Mouse (Mus musculus) A20 (cell line): ENCODE measurements at regions not wholly inside any gene's neighbourhood (a gene's known extent, or its start where the extent isn't known, plus 50 kb on each side); places are given as distances from the start of the nearest gene placed in this dataset.

ENCODE experiments used
- DNase-seq: peaks from one replicate; pipeline ENCODE4 v3.0.0-alpha.2; 2011; ENCODE audit warnings: low read depth, low spot score

DNA sequence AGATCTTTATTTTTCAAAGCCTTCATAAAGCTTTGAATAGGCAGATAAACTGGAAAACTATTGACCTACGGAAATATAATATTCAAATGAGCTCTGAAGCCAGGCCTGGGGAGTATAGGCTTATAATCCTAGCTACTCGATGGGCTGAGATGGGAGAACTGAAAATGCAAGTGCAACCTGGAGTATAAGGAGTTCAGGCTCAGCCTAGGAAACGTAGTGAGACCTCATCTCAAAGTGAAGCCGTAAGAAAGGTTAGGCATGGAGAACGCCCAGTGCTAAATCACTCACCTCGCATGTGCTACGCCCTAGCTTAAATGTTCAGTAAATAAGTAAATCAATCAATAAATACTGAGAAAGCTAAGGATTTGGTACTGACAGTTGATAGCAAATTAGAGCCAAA lies 432.5 kb upstream of the Ubash3b start:
- no peak for DNase-seq

DNA sequence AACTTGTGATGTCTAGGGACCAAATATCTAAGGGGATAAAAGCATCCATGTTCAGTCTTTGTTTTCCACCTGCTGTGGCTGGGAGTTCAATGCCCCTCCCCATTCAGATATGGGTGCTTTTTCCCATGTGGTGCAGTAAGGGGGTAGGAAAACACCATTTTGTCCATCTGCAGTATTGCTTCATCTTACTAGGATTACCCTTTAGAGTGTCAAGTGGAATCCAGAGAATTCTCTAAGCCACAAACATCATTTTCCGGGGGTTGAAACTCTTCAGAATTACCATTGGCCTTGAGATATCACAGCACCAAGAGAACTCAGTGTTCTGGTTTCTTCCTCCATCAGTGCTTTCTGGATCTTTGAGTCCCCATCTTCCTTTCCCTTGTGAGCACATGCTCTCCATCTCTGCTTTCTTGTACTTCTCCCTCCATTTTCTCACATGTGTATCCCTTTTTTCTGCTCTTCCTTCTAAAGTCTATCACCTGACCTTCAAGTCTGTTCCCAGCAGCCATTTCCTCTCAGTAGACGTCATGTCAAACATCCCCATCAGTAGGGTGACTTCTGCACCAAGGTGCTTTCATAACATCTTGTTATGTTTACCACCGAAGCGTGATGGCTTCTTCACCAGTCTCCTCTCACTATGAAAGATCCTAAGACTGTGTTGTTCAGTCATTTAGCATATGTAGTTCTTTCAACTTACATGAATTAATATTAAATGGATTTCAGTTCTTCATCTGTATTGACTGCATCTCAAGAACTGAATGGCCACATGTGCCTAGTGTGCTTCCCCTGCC lies 431.6 kb upstream of the Ubash3b start:
- DNase-seq, result no peak

DNA sequence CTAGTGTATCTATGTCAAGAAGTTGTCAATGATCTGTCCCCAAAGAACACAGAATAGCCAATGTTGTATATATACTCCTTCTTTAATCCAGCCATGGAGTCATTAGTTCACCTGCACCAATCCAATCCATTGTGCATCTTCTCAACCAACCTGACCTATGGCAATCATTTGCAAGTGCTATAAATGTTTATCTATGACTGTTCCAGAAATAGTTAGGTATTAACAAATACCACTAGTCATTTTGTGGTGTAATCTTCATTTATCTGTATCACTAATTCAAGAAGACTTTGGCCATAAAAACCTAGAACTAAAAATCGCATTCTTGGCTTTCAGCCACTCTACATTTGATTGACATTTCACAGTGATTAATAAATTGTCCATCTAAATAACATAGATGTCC lies 430.6 kb upstream of the Ubash3b start:
- DNase-seq, result no peak

DNA sequence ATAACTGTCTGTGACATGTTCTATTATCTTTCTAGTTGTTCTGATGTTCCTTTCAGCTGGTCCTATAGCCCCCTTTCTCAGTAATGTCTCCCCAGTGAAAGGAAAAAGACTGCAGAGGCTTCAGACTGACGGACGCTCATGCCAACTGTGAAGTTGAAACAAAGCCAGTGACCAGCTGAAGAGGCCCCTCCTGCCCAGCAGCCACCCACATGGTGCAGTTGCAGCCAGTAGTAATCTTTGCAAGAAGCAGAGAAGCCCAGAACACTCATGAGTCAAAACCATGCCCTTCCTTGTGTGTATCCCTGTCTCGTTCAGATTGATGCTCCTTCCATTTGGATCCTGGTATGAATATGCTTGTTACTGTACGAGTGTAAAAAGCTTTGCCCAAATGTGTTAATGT lies 428.7 kb upstream of the Ubash3b start:
- DNase-seq, result no peak

DNA sequence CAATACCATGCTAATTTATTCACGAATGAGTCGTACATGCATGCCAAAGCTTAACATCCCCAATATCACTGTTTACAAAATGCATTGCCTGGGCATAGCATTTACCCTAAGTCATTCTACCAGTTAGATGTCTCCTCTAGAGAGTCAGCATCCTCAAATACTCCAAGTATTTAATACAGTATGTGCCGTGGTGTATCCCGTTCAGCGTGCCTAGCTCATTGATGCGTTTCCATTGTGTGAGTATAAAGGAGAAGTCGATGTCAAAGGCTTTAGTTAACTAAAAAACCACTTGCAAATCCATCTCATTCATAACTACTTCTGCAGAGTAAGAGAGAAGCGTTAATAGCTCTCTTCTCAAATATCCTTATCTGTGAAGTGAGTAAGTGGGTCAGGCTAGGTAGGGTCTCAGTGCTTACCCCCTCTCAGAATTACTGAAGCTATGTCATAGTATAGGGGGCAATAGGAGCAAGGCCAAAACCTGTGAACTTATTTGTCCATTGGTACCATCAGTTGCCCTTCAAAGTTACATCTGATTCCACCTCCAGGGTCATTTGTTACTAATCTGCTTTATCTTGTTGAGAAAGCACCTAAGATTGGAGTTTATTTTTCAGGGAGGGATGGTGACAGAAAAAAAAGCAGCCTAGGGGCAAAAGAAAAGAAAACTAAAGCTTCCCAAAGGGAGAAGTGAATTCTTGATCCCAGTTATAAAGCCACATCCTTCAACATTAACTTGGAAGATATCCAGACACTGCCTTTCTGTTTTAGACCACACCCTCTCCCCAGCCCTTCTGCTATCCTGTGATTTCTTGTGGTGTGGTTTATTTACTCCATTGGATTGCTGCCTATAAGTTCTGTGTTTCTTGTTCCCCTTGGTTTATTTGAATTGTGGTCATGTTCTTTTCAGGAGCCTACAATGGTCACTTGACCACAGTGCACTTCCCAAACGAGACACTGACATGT lies 427.2 kb upstream of the Ubash3b start:
- no peak for DNase-seq

DNA sequence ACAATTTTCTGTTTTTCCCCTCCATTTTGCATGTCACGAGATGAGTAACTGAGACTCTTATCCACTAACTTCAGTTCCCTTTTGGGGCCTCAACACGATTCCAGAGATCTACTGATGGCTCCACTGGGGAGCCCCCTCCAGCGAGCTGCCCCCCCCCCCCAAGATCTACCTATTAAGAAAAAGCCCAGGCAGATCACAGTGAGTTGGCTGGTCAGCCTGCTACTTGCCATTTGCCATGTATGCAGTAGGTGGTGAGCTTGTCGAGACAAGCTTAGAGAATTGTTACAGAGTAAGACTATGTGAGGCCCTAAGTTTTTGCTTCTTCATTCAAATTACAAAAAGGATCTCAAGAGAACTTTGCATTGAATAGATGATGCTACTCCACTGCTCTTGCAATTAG lies 426.3 kb upstream of the Ubash3b start:
- no peak for DNase-seq

DNA sequence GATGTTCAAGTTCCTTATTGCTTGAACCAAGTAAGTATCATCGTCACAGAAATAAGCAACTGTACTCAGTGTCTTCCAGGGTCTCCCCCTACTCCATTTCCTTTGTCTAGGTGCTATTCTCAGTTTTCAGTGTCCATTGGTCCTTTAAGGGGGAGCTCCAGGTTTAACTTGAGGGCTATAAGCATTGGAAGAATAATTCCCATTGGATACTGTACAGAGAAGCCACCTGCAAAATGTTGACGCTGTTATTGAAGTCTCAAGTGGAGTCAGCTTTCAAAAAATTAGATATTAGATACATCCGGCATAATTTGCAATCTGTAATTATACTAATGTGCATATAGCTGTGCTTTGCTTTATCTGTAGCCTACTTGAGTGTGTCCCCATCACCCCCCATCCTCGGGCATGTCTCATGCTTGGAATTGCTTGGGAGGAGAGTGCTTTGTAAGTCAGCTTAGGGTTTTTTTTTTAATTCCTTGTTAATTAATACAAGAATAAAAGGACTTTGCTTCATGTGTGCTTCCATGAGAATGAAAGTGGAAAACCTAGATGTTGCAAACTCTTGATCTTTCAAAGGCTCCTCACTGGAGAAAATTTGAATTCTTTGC lies 425.6 kb upstream of the Ubash3b start:
- no peak for DNase-seq

DNA sequence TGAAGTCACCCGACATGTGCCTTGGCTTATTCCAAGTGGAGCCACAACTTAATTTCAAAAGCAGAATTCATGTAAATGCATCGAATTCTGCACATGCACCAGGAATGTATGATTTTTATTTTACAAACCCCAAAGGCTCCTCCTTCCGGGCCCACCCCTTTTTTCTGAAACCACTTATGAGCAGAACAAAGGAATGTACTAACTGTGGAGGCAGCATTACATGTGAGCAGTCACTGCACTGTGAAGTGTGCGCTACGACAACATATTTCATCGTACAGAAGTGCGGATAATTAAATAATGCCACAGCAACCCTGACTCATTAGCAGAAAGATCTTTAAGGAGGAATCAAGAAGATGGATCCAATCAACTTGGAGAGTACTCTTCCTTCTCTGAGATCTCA lies 424.8 kb upstream of the Ubash3b start:
- DNase-seq, result no peak

DNA sequence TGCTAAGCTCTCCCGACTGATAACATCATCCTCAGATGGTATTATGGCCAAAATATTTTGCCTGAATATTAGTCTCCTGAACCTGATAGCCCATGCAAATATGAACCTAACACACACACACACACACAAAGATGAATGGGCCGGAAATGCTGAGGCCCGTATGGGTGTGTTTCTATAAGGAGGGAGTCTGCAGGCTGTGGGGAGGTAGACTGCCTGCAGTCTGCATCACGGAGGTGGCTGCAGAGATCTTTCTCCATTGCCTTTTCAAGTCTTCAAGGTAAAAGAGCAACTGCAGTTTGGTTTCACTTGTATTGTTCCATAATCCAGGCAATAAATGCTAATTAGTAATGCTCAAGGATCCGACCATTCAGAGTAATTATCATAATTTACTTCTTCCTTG lies 424.3 kb upstream of the Ubash3b start:
- no peak for DNase-seq

DNA sequence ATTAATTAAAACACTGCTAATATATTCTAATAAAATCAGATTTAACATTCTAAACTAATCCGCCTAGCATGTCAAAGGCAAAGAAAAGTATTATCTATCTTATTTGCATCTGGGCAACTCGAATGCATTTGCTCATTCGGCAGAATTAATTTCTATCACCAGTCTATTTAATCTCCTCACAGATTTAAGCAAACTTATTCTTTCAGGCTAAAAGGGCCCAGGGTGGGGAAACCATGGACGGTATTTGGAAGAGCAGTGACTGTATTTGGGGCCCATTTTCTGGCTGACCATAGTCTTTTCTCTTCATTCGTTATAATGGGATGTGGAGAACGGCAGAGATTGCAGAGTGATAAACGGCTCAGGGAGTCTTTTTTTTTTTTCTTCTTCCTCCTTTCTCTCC lies 423.5 kb upstream of the Ubash3b start:
- no peak for DNase-seq

DNA sequence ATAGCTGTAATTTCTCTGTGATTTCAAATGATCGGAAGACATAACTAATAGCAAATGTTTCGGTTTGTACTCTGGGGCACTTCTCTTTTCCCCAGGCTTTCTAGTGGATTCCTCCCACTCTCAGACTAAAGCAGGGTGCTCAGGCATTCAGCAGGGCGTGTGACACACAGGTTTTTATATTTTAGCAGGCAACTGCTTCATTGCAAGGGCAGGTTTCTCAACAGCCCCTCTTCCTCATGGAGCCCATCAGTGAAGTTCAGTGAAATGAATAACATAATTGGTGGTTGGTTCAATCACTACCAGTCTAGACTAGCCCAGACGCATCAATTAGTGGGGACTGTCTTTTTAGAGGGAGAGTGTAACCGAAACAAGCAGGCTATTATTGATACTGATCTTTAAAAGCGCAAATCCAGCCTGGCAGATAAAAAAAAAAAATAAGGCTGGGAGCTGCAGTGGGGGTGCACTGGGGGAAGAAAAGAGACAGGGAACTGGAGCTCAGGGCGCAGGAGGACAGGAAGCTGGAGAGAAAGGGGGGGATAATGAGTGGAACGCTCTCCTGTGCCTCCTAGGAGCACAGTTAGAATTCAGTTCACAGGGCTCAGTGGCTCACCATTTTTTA lies 422.3 kb upstream of the Ubash3b start:
- peak; percentile 1 for DNase-seq

DNA sequence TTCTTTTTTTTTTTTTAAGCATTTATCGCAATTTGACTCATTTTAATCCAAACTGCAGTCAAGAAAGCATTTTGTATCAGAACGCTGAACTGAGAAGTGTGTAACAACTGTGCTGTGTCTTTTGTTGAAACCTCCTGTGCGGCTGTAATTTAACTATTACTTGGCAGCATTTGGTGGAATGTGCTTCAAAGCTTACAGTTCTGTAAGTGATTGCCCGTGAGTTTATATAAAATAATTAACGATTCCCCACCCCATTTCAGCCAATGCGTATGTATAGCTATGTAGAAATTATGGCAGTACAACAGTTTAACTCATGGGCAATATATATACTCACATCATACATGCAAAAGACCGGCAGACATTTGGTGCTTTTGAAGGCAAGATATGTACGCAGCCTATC lies 421.8 kb upstream of the Ubash3b start:
- no peak for DNase-seq

DNA sequence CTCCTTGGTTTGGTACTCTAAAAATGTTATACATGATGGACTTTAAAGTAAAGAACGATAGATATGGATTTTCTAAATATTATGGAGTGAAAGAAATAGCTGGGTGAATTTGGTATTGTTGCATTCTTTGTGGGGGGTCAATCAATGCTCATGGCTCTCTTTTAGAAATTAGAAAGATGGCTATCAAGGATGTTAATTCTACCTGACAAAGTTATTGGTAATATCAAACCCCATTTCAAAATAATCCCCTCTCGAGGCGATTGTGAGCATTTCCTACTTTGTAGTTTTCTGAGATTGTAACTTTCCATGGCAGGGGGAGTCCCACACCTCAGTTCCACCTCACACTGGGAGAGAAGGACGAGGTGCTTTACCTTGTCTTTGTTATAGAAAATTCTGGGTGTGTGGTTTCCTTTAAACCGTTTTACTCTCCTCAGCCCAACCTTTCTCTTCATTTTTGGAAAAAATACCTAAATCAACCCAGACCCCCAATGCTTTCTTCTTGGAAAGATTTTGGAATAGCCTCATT lies 421.3 kb upstream of the Ubash3b start:
- DNase-seq, result no peak

DNA sequence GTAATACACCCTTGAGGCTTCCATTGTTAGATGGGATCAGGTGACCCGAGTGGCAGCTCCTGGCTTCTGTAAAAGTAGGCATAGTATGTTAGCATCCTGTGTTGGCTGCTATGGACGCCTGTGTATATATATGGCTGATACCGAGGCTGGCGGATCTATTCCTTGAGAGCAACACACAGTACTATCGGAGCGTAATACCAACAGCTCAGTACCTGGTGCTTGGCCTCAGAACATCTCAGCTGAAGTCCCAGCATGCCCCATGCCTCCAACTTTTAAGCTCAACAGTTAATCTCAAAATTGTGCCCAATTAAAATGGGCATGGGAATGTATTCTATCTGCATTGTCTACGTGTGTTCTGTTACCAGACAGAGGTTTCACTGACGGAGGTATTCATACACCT lies 420.7 kb upstream of the Ubash3b start:
- DNase-seq, result no peak

DNA sequence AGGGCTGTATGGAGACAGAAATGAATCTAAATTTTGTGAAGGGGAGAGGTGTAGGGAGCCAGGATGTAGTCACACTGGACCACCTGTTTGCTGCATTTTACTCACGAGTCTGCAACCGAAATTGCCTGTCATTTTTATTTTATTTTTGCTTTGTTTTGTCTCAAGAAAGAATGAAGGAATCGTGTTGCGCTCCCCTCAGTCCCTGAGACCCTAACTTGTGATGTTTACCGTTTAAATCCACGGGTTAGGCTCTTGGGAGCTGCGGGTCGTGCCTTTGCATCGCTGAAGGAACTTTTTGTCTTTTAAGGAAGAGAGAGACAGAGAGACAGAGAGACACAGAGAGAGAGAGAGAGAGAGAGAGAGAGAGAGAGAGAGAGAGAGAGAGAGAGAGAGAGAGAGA lies 420.2 kb upstream of the Ubash3b start:
- DNase-seq, result no peak

DNA sequence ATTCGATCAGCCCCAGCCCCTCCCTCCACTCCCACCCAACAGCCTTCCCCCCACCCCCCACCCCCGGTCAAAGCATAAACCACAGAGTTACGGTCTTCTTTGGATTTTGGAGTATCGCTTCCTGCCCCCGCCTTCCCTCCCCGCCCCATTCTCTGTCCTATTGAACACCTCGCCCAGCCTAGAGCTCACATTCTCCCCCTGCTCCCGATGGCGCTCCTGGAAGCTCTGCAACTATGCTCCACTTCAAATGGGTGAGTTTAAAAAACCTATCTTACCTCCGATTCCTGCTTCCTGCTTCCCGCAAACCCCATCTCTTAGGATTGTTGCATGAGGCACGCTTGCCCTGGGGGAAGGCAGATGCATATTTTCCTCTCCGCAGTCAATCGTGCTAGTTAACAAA lies 419.7 kb upstream of the Ubash3b start:
- no peak for DNase-seq

DNA sequence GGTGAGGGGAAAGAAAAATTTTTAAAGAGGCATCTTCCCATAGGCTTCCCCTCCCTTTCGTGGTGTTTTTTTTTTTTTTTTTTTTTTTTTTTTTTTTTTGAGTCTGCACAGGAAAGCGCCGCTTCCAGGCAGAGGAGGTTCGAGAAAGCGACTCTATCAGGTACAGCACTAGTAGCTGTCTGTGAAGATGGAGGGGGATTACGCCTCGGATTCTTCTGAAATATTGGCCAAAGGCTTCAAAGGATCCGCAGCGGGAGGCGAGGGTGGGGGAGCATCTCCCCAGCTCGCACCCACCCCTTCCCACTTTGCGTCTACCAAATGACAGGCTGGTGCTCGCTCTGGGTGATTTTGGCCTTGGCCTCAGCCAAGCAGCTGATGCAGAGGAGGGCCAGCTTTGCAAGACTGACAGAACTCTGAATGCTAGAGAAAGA lies 419.1 kb upstream of the Ubash3b start:
- DNase-seq, result no peak

DNA sequence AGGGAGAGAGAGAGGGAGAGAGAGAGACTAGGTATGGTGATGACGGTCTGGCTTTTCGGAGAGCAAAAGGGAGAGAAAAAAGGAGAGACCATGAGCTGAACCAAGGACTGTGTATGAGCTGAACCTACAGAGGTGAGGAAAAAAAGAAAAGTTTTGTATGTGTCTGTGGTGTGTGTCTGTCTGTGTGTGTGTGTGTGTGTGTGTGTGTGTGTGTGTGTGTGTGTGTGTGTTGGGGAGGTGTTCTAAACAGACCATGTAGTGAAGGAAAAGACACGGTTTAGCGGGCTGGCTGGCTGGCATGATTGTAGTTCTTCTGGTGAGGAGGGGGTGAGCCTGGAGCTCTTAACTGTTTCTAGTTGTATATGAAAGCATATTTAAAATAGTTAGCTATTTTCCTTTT lies 418.6 kb upstream of the Ubash3b start:
- DNase-seq, result no peak

DNA sequence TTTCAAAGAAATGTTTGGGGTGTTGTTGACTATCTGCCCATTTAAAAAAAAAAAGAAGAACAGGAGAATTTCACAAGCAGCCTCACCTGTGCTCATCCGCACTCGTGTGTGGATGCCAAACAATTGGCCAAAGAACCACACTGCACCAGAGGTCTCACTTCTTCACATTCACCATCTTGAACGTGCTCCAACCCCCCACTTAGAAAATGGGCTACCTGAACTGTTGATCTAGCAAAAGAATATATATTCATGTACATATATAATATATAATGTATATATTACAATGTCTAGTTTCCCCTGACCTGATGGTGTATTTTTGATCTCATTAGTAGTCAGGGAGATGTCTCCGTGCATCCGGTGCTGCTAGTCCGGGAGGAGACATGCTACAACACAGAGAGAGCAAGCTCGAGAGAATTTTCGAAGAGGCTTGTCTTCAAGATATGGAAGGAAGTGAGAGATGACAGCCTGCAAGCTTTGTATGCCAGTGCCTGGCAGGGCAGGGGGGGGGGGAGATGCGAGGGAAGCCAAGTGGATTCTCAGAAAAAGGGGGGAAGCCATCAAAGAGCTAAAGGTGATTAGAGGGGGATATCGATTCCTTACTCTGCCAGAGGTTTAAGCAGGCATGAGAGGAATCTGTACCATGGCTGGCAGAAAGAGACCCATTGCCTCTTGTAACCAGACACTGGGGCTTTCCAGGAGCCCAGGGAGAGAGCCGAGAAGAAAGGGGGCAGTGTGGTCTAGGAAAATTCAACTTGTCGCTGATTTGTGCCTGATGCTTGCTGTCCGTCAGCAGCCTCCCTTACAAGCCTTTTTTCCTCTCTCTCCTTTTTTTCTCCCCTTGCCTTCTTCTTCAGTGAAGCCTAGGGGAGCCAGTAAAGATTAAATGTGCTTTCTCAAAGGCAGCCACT lies 417.9 kb upstream of the Ubash3b start:
- no peak for DNase-seq

DNA sequence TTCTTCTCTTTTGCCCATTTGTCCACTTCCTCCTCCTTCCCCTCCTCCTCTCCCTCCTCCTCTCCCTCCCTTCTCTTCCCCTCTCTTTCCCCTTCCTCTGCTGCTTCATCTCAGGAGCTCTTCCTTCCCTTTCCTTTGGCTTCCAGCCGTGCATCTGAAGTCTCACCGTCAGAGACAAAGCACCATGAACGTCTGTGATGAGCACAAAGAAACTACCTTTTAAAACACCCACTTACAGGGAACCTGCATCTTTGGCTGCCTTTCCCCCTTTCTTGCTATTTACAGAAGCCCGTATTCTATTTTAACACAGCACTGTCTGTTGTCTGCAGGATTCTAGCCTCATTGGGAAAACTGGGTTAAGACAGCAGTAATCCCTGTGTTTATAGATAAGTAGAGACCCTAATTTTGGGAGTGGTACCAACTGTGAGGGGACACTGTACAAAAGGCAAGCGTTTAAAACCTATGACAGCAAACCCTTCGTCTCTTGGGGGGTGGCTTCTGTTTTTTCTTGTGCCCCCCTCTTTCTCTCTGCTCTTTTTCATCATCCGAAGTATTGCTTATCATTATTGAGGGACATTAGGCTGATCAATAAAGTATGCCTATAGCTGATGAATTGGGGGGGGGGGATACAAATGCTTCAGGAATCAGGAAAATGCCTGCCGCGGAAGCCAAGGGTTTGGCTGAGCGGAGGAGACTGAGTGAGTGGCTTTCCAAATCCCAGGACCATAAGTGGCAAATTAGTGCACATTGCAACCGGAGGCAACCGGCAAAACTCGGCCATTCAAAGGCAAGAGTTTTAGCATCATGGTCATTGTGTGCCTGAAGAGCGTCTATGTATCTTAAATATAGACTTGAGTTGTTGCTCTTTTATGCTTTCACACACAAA lies 417.0 kb upstream of the Ubash3b start:
- DNase-seq, result no peak
